Mouse (Mus musculus) MEL (cell line): ENCODE results near the gene Parp1.

ENCODE experiments used
- CTCF ChIP-seq, 3 experiments: IDR thresholded peaks in 2 of 3; conservative IDR thresholded peaks in 1 of 3; 2 replicates each; pipeline ENCODE4 v1.5.1; 2011 to 2012; ENCODE audit warnings: low read length in 3 of 3, low read depth in 2 of 3, mild to moderate bottlenecking in 2 of 3, improper control_type of control experiment in 1 of 3, inconsistent platforms in 1 of 3, mixed read lengths in 1 of 3, moderate library complexity in 1 of 3; ENCODE audit not compliant: control insufficient read depth in 1 of 3, insufficient read depth in 1 of 3, poor library complexity in 1 of 3, severe bottlenecking in 1 of 3
- RAD21 ChIP-seq: IDR thresholded peaks from 2 replicates; pipeline ENCODE4 v1.6.1; 2011; ENCODE audit warnings: mild to moderate bottlenecking, low read depth, low read length, improper control_type of control experiment

DNA sequence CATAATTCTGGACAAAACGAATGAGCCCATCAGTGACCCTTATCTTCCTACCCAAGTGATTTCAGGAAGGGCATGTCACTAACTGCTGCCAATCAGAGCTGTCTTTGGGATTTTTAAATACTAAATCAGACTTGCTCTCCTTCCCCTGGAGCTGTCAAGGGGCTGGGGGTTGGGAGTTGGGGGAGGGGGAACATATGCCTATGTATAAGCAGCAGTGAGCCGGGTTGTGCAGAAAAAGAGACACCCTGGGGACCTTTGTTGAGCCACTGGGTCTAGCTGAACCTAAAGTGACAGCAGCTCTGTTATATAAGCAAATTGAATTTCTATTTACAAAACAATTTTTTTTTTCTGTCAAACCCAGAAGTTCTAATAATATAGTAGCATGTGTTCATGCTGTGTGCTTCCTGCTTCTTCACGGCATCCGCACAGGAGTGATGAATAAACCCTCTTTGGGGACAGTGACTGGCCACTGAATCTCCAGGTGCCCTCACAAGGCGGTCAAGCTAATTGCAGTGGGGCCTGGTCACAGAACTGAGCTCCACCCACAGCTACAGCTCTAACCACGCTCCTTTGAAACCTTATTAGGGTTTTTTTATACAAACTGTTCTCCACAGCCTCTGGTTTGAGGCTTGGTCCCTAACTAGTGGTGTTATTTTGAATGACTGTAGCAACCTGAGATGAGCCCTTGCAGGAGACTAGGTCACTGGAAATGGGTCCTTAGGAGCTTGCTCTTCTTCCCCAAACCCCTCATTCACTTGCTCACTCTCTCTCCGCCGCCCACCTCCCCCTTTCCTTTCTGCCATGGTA is 38.1 kb upstream of the Parp1 start:
- TF ChIP-seq RAD21 (no peak), CTCF (IDR thresholded peaks at IDR 0.05 in 2 of 3, conservative IDR thresholded peaks at IDR 0.05 in 1 of 3; ENCODE audit: control insufficient read depth in 1 of 3, insufficient read depth in 1 of 3, low read depth in 2 of 3, low read length in 3 of 3, poor library complexity in 1 of 3, severe bottlenecking in 1 of 3) (no peak)
